Mouse (Mus musculus): ENCODE measurements around the gene Arhgap17.

DNA sequence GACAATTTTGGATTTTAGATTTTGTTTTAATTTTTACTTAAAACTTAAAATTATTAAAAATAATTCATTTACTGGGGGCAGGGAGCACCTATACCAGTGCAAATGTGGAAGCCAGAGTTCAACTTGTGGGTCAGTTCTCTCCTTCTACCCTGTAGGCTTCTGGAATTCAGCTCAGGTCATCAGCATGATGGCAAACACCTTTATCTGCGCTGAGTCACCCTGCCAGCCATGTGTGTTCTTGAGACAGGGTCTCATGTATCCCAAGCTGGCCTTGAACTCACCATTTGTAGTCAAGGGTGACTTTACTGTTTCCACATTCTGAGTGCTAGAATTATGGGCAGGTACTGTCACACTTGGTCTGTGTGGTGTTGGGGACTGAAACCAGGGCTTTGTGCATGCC, 45.6 kb downstream of the Arhgap17 start:
- TF ChIP-seq CTCF (IDR thresholded peaks at IDR 0.05; ENCODE audit: control insufficient read depth, insufficient read depth, low read length) (no peak), POLR2A (IDR thresholded peaks at IDR 0.05; ENCODE audit: borderline replicate concordance, control insufficient read depth, low read depth, low read length) (no peak)
